In the genomic region with DNA sequence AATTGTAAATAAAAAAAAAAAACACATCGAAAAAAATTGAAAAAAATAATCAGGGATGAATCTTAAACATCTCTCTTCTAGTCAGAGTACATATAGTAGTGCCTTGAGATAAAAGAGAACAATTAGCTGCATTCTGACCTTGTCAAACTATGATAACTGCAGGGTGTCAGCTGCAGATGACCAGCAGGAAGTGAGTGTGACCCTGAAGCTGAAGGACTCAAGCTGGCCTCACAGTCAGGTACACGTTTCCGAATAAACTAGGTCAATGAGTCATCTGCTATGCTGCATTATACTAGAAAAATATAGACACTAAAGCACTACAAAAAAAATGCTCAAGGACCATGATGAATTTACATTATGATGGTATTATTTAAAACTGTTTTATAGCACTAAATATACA, we compare ENCODE assay signal across 31 mouse cellular contexts. TPM values are rescaled to one million over a fixed set of nuclear protein-coding genes. Genes with fewer than 3 reads are reported as not detected.
A peak's percentile ranks its signal among the peaks of the same experiment; 100 is the strongest.
DNase-seq lines count a peak whose midpoint lies in the region; ATAC-seq and TF ChIP-seq lines count a peak whose summit lies in the region.
"Had no signal": no experiment of that assay in that cellular context is flagged by ENCODE, and none has a peak within 500 bp of the region (broad histone marks: within the 10 kb centered on the region; RNA-seq: fewer than 3 reads in every experiment).

No protein-coding gene starts in this region.

- 28% methylated on average over 3 of the region's 3 CpGs for WGBS in cerebellum, adult 2 months

- peaks cover 6% of the 10 kb centered on the region; the same call in 1 of the 2 replicates for H3K4me1 ChIP-seq in cerebellum, adult 2 months (ENCODE audit: control insufficient read depth, insufficient read depth, low read length)
- H3K4me1 ChIP-seq: hindbrain, embryonic 10.5 days; hindbrain, embryonic 15.5 days; limb, embryonic 10.5 days; limb, embryonic 15.5 days; liver, embryonic 13.5 days; neural tube, embryonic 15.5 days had no signal

- no peak for TF ChIP-seq CTCF in cerebellum, adult 2 months (IDR thresholded peaks at IDR 0.05; ENCODE audit: borderline replicate concordance, insufficient read depth, low read depth, low read length)

- no peak for TF ChIP-seq POLR2A in cerebellum, adult 2 months (IDR thresholded peaks at IDR 0.05; ENCODE audit: borderline replicate concordance, insufficient read depth, low read length)

- no peak overlapping the region for H3K4me3 ChIP-seq in cerebellum, adult 2 months (replicated peaks; ENCODE audit: insufficient read depth, low read depth, low read length)
- H3K4me3 ChIP-seq: erythroblast, embryonic 14.5 days; hindbrain, embryonic 10.5 days; hindbrain, embryonic 15.5 days; limb, embryonic 10.5 days; limb, embryonic 15.5 days; liver, embryonic 13.5 days; neural tube, embryonic 15.5 days had no signal

- peak; percentile 90 for ATAC-seq in cerebellum, adult (ENCODE audit: insufficient number of reproducible peaks, low FRiP score, low TSS enrichment)
- no peak for ATAC-seq in megakaryocyte progenitor cell, adult 5-6 weeks (replicated peaks; ENCODE audit: poor library complexity)
- ATAC-seq: forebrain, embryonic 16.5 days; inflammation-experienced regulatory T-cells, adult 6 months; lung, postnatal 0 days had no signal

- DNase-seq in cerebellum, postnatal 4 days (ENCODE audit: low spot score in 2 of 2): no peak
- DNase-seq in adrenal gland, postnatal 36 days: peak; percentile 40 to 43
- peak; percentile 19 to 70 for DNase-seq in cerebellum, adult 2 months
- DNase-seq in cerebellum, postnatal 25 days: peak; percentile 12 to 33
- DNase-seq in right cerebral cortex, postnatal 25 days: no peak
- no peak for DNase-seq in kidney, postnatal 4 days
- DNase-seq: heart, postnatal 14 days; kidney, adult 18-20 months; layer of hippocampus, adult 9-11 months; liver, embryonic 13.5 days; lung, adult 18-20 months; lung, postnatal 4 days; midbrain, embryonic 14.5 days; retina, postnatal 1 day; right cerebral cortex, postnatal 14 days; thymus, adult 18-20 months; thymus, postnatal 25 days had no signal

- no peak overlapping the region for H3K27ac ChIP-seq in cerebellum, adult 2 months (ENCODE audit: insufficient read depth, low read length)
- H3K27ac ChIP-seq: hindbrain, embryonic 10.5 days; hindbrain, embryonic 15.5 days; kidney, postnatal 0 days; limb, embryonic 10.5 days; limb, embryonic 15.5 days; liver, embryonic 13.5 days; neural tube, embryonic 15.5 days; stomach, postnatal 0 days had no signal

- H3K27me3 ChIP-seq in cerebellum, adult 2 months (ENCODE audit: control insufficient read depth, insufficient read depth, low read length): no peaks in the 10 kb centered on the region
- H3K27me3 ChIP-seq: hindbrain, embryonic 15.5 days; limb, embryonic 15.5 days; liver, embryonic 13.5 days; neural tube, embryonic 15.5 days had no signal

RNA-seq across cellular contexts. Expression of gene Slc6a15, which starts 45.6 kb away (rescaled TPM):
- total RNA-seq in adrenal gland, postnatal 36 days (2021): 1 to 10 TPM; 3.9 to 6.6 TPM
- 46.9 and 48.9 TPM in 2 replicates for polyA plus RNA-seq in cerebellum, adult 2 months (2012; rRNA removed)
- total RNA-seq in megakaryocyte progenitor cell, adult 5-6 weeks (2015): 0.77 TPM in 1 of 2 replicates, not detected in the other
- total RNA-seq in megakaryocyte progenitor cell, adult 5-6 weeks (2017): 0.27 and 0.58 TPM in 2 replicates
- total RNA-seq: MEL had no signal
- polyA plus RNA-seq: erythroblast, embryonic 14.5 days; inflammation-experienced regulatory T-cells, adult 6 months had no signal

Comparison
In these comparisons a context has a peak if more than half of its experiments do, and no peak if none do; other contexts are left out.
1. DNase-seq: peak in adrenal gland, postnatal 36 days (2 of 2), cerebellum, adult 2 months (2 of 2) and cerebellum, postnatal 25 days (2 of 2); none in cerebellum, postnatal 4 days (0 of 2), right cerebral cortex, postnatal 25 days (single experiment) and kidney, postnatal 4 days (0 of 2).